Mouse (Mus musculus): ENCODE measurements around the gene Sh3kbp1. TPM values are rescaled to one million over a fixed set of nuclear protein-coding genes. Genes with fewer than 3 reads are reported as not detected.

Sh3kbp1 gene
- polyA plus RNA-seq, 1 experiment from 2014 or later, result 44.1 TPM

- H3K4me2 ChIP-seq, result no peak overlapping the region
- no peaks in the 10 kb centered on the region for H3K9me3 ChIP-seq (replicated peaks)
- ATAC-seq (replicated peaks; ENCODE audit: low FRiP score), result no peak
- H3K27me3 ChIP-seq, result peaks cover 22% of the 10 kb centered on the region
- no peak overlapping the region for H3K9ac ChIP-seq
- 53% methylated on average over 3 of the region's 3 CpGs for WGBS
- no peaks in the 10 kb centered on the region for H3K4me1 ChIP-seq
- H3K27ac ChIP-seq, result no peak overlapping the region
- H3K36me3 ChIP-seq, result no peaks in the 10 kb centered on the region
- no peak overlapping the region for H3K4me3 ChIP-seq (replicated peaks)
These were observed 283.5 kb downstream of the Sh3kbp1 start for GRCm38 (mm10) chrX:159910600-159910999.

- ATAC-seq (replicated peaks; ENCODE audit: low FRiP score), result no peak
- Histone ChIP-seq H3K4me2 (no peak overlapping the region), H3K27ac (no peak overlapping the region), H3K9ac (no peak overlapping the region), H3K4me1 (no peaks in the 10 kb centered on the region), H3K27me3 (peaks cover 21% of the 10 kb centered on the region; the same call in 1 of the 2 replicates), H3K4me3 (replicated peaks) (no peak overlapping the region), H3K36me3 (no peaks in the 10 kb centered on the region), H3K9me3 (replicated peaks) (no peaks in the 10 kb centered on the region)
- 78% methylated on average over 4 of the region's 4 CpGs for WGBS
These were observed 284.5 kb downstream of the Sh3kbp1 start for GRCm38 (mm10) chrX:159911613-159912012.

GRCm38 (mm10) chrX:159912061-159912460 lies 285.0 kb downstream of the Sh3kbp1 start:
- H3K9me3 ChIP-seq (replicated peaks), result no peaks in the 10 kb centered on the region
- no peak overlapping the region for H3K4me2 ChIP-seq
- H3K9ac ChIP-seq, result no peak overlapping the region
- no peak overlapping the region for H3K4me3 ChIP-seq (replicated peaks)
- no peak overlapping the region for H3K27ac ChIP-seq
- WGBS, result 71% methylated on average over 3 of the region's 3 CpGs
- no peaks in the 10 kb centered on the region for H3K36me3 ChIP-seq
- no peaks in the 10 kb centered on the region for H3K4me1 ChIP-seq
- peaks cover 21% of the 10 kb centered on the region; the same call in 1 of the 2 replicates for H3K27me3 ChIP-seq
- ATAC-seq (replicated peaks; ENCODE audit: low FRiP score), result no peak

- no peaks in the 10 kb centered on the region for H3K9me3 ChIP-seq (replicated peaks)
- H3K4me1 ChIP-seq, result no peaks in the 10 kb centered on the region
- no peak overlapping the region for H3K9ac ChIP-seq
- no peak overlapping the region for H3K4me3 ChIP-seq (replicated peaks)
- H3K36me3 ChIP-seq, result no peaks in the 10 kb centered on the region
- no peak for ATAC-seq (replicated peaks; ENCODE audit: low FRiP score)
- no peak overlapping the region for H3K4me2 ChIP-seq
- H3K27me3 ChIP-seq, result peaks cover 22% of the 10 kb centered on the region; the same call in 1 of the 2 replicates
- WGBS, result 48% methylated on average over 3 of the region's 3 CpGs
- no peak overlapping the region for H3K27ac ChIP-seq
These were observed 286.4 kb downstream of the Sh3kbp1 start for GRCm38 (mm10) chrX:159913489-159913888.

- H3K9ac ChIP-seq, result no peak overlapping the region
- no peak for ATAC-seq (replicated peaks; ENCODE audit: low FRiP score)
- WGBS, result 43% methylated on average over 1 of the region's 1 CpGs
These were observed 288.1 kb downstream of the Sh3kbp1 start for GRCm38 (mm10) chrX:159915125-159915524.

GRCm38 (mm10) chrX:159924759-159925158 lies 297.7 kb downstream of the Sh3kbp1 start:
- Histone ChIP-seq H3K27me3 (peaks cover 40% of the 10 kb centered on the region), H3K4me1 (no peaks in the 10 kb centered on the region), H3K9ac (no peak overlapping the region), H3K4me3 (replicated peaks) (no peak overlapping the region), H3K4me2 (no peak overlapping the region), H3K9me3 (replicated peaks) (no peaks in the 10 kb centered on the region), H3K27ac (no peak overlapping the region), H3K36me3 (no peaks in the 10 kb centered on the region)
- no peak for ATAC-seq (replicated peaks; ENCODE audit: low FRiP score)
- WGBS, result 74% methylated on average over 6 of the region's 6 CpGs

More at GRCm38 (mm10) chrX:159915125-159915524, 288.1 kb downstream of the Sh3kbp1 start:
- H3K27ac ChIP-seq, result no peak overlapping the region
- no peak overlapping the region for H3K4me2 ChIP-seq
- H3K4me3 ChIP-seq (replicated peaks), result no peak overlapping the region
- no peaks in the 10 kb centered on the region for H3K4me1 ChIP-seq
- peaks cover 24% of the 10 kb centered on the region; the same call in 1 of the 2 replicates for H3K27me3 ChIP-seq
- H3K36me3 ChIP-seq, result no peaks in the 10 kb centered on the region
- H3K9me3 ChIP-seq (replicated peaks), result no peaks in the 10 kb centered on the region

GRCm38 (mm10) chrX:159928165-159928564 lies 301.1 kb downstream of the Sh3kbp1 start:
- Histone ChIP-seq H3K36me3 (no peaks in the 10 kb centered on the region), H3K27me3 (peaks cover 35% of the 10 kb centered on the region), H3K4me2 (no peak overlapping the region), H3K4me3 (replicated peaks) (no peak overlapping the region), H3K27ac (no peak overlapping the region), H3K9me3 (replicated peaks) (no peaks in the 10 kb centered on the region), H3K9ac (no peak overlapping the region), H3K4me1 (no peaks in the 10 kb centered on the region)
- no peak for ATAC-seq (replicated peaks; ENCODE audit: low FRiP score)
- 61% methylated on average over 5 of the region's 5 CpGs for WGBS

GRCm38 (mm10) chrX:159928834-159929233 lies 301.8 kb downstream of the Sh3kbp1 start:
- H3K27ac ChIP-seq, result no peak overlapping the region
- no peak overlapping the region for H3K4me2 ChIP-seq
- peaks cover 33% of the 10 kb centered on the region for H3K27me3 ChIP-seq
- H3K4me3 ChIP-seq (replicated peaks), result no peak overlapping the region
- no peaks in the 10 kb centered on the region for H3K4me1 ChIP-seq
- WGBS, result 61% methylated on average over 3 of the region's 3 CpGs
- ATAC-seq (replicated peaks; ENCODE audit: low FRiP score), result no peak
- no peaks in the 10 kb centered on the region for H3K36me3 ChIP-seq
- no peaks in the 10 kb centered on the region for H3K9me3 ChIP-seq (replicated peaks)
- H3K9ac ChIP-seq, result no peak overlapping the region

GRCm38 (mm10) chrX:159932027-159932426 lies 305.0 kb downstream of the Sh3kbp1 start:
- no peak overlapping the region for H3K9ac ChIP-seq
- no peak overlapping the region for H3K27ac ChIP-seq
- H3K36me3 ChIP-seq, result no peaks in the 10 kb centered on the region
- no peak overlapping the region for H3K4me2 ChIP-seq
- ATAC-seq (replicated peaks; ENCODE audit: low FRiP score), result no peak
- H3K4me3 ChIP-seq (replicated peaks), result no peak overlapping the region
- WGBS, result 86% methylated on average over 1 of the region's 1 CpGs
- no peaks in the 10 kb centered on the region for H3K4me1 ChIP-seq
- peaks cover 28% of the 10 kb centered on the region for H3K27me3 ChIP-seq
- no peaks in the 10 kb centered on the region for H3K9me3 ChIP-seq (replicated peaks)

- Histone ChIP-seq H3K4me2 (no peak overlapping the region), H3K36me3 (no peaks in the 10 kb centered on the region), H3K27ac (no peak overlapping the region), H3K4me1 (no peaks in the 10 kb centered on the region), H3K4me3 (replicated peaks) (no peak overlapping the region), H3K9ac (no peak overlapping the region), H3K9me3 (replicated peaks) (no peaks in the 10 kb centered on the region), H3K27me3 (peaks cover 22% of the 10 kb centered on the region; the same call in 1 of the 2 replicates)
- no peak for ATAC-seq (replicated peaks; ENCODE audit: low FRiP score)
- 81% methylated on average over 2 of the region's 2 CpGs for WGBS
These were observed 315.5 kb downstream of the Sh3kbp1 start for GRCm38 (mm10) chrX:159942569-159942968.

GRCm38 (mm10) chrX:159943586-159943985 lies 316.5 kb downstream of the Sh3kbp1 start:
- peaks cover 25% of the 10 kb centered on the region; the same call in 1 of the 2 replicates for H3K27me3 ChIP-seq
- H3K27ac ChIP-seq, result no peak overlapping the region
- no peaks in the 10 kb centered on the region for H3K36me3 ChIP-seq
- no peaks in the 10 kb centered on the region for H3K4me1 ChIP-seq
- 50% methylated on average over 1 of the region's 1 CpGs for WGBS
- no peak overlapping the region for H3K9ac ChIP-seq
- ATAC-seq (replicated peaks; ENCODE audit: low FRiP score), result no peak
- no peak overlapping the region for H3K4me2 ChIP-seq
- no peak overlapping the region for H3K4me3 ChIP-seq (replicated peaks)
- no peaks in the 10 kb centered on the region for H3K9me3 ChIP-seq (replicated peaks)

GRCm38 (mm10) chrX:159953546-159954429 lies 326.7 kb downstream of the Sh3kbp1 start:
- H3K27me3 ChIP-seq, result peaks cover 56% of the 10 kb centered on the region
- H3K27ac ChIP-seq, result no peak overlapping the region
- 80% methylated on average over 7 of the region's 7 CpGs for WGBS
- H3K9me3 ChIP-seq (replicated peaks), result no peaks in the 10 kb centered on the region
- no peaks in the 10 kb centered on the region for H3K4me1 ChIP-seq
- ATAC-seq (replicated peaks; ENCODE audit: low FRiP score), result no peak
- H3K36me3 ChIP-seq, result no peaks in the 10 kb centered on the region
- H3K4me3 ChIP-seq (replicated peaks), result no peak overlapping the region
- no peak overlapping the region for H3K4me2 ChIP-seq
- no peak overlapping the region for H3K9ac ChIP-seq

All from kidney, embryonic 15.5 days (tissue).